In the genomic region with DNA sequence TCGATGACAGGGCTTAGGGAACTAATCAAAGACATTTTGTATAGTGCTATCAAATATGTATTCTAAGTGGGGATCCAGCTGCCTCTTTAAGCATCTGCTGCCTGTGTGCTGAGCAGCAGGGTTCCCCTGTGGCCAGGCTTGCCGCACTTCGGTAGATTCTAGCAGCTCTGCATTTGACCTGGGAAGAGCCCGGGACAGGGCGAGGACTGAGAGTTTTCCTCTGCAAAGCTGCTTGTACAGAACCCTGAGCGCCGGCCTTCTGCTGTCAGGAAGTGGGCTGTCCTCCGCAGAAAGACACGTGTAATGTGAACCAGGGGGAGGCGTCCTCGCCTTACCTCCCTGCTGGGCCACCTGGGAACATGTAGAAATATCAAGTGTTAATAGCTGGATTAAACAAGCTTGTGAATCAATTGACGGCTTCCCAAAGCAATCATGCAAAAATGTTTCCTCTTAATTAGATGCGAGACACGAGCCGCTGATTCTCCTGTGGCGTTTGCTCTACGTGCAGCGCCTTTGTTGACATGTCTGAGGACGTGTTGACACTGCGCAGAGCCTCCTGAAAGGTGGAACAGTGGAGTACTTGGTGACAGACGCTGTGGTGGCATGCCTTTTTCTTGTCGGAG, we compare ENCODE assay signal across 8 mouse cellular contexts.
DNase-seq lines count a peak whose midpoint lies in the region; ATAC-seq and TF ChIP-seq lines count a peak whose summit lies in the region.

No protein-coding gene starts in this region.

- peak; percentile 71; the same call in 1 of the 2 replicates for ATAC-seq in kidney, embryonic 14.5 days (ENCODE audit: low FRiP score, low TSS enrichment)
- ATAC-seq in forebrain, embryonic 15.5 days (replicated peaks), result peak; percentile 58
- peak; percentile 75 for ATAC-seq in intestine, embryonic 15.5 days
- ATAC-seq in midbrain, embryonic 15.5 days (replicated peaks), result peak; percentile 79
- no peak for ATAC-seq in megakaryocyte, adult 5-6 weeks (ENCODE audit: poor library complexity, severe bottlenecking)
- ATAC-seq in erythroblast, adult 5-6 weeks (replicated peaks; ENCODE audit: low FRiP score, poor library complexity, severe bottlenecking), result no peak

- peak overlapping the region; percentile 11; the same call in 1 of the 2 replicates for H3K4me2 ChIP-seq in kidney, embryonic 14.5 days (replicated peaks; ENCODE audit: low read depth, low read length)
- peak overlapping the region; percentile 20 for H3K4me2 ChIP-seq in forebrain, embryonic 15.5 days (replicated peaks)
- peak overlapping the region; percentile 42 for H3K4me2 ChIP-seq in intestine, embryonic 15.5 days (replicated peaks)
- peak overlapping the region; percentile 44 for H3K4me2 ChIP-seq in midbrain, embryonic 15.5 days

- peak overlapping the region; percentile 3; the same call in 1 of the 2 replicates for H3K27ac ChIP-seq in kidney, embryonic 14.5 days (ENCODE audit: low read depth, low read length)
- no peak overlapping the region for H3K27ac ChIP-seq in kidney, adult 2 months (ENCODE audit: insufficient read depth, low read depth, low read length)
- H3K27ac ChIP-seq in forebrain, embryonic 15.5 days (replicated peaks), result peak overlapping the region; percentile 66
- no peak overlapping the region for H3K27ac ChIP-seq in intestine, embryonic 15.5 days
- peak overlapping the region; percentile 31; the same call in 1 of the 2 replicates for H3K27ac ChIP-seq in midbrain, embryonic 15.5 days

- no peak overlapping the region for H3K4me3 ChIP-seq in kidney, embryonic 14.5 days (ENCODE audit: low read length)
- H3K4me3 ChIP-seq in kidney, adult 2 months (ENCODE audit: insufficient read depth, low read depth, low read length), result no peak overlapping the region
- H3K4me3 ChIP-seq in forebrain, embryonic 15.5 days, result no peak overlapping the region
- peak overlapping the region; percentile 16; the same call in 1 of the 2 replicates for H3K4me3 ChIP-seq in intestine, embryonic 15.5 days (replicated peaks)
- peak overlapping the region; percentile 18 for H3K4me3 ChIP-seq in midbrain, embryonic 15.5 days

- H3K4me1 ChIP-seq in kidney, embryonic 14.5 days (ENCODE audit: control insufficient read depth, insufficient read depth, low read length), result peaks cover 22% of the 10 kb centered on the region; the same call in 1 of the 2 replicates
- H3K4me1 ChIP-seq in kidney, adult 2 months (ENCODE audit: control insufficient read depth, insufficient read depth, low read length), result no peaks in the 10 kb centered on the region
- H3K4me1 ChIP-seq in forebrain, embryonic 15.5 days, result peaks cover 60% of the 10 kb centered on the region
- H3K4me1 ChIP-seq in intestine, embryonic 15.5 days (replicated peaks), result no peaks in the 10 kb centered on the region
- peaks cover 12% of the 10 kb centered on the region for H3K4me1 ChIP-seq in midbrain, embryonic 15.5 days

- H3K9me3 ChIP-seq in kidney, embryonic 14.5 days (ENCODE audit: control insufficient read depth, low read length), result no peaks in the 10 kb centered on the region
- no peaks in the 10 kb centered on the region for H3K9me3 ChIP-seq in forebrain, embryonic 15.5 days
- no peaks in the 10 kb centered on the region for H3K9me3 ChIP-seq in intestine, embryonic 15.5 days
- H3K9me3 ChIP-seq in midbrain, embryonic 15.5 days, result no peaks in the 10 kb centered on the region

- no peak for DNase-seq in kidney, adult 2 months
- no peak for DNase-seq in adrenal gland, adult (ENCODE audit: inconsistent age in 2 of 2, low spot score in 1 of 2)

- H3K36me3 ChIP-seq in kidney, embryonic 14.5 days (ENCODE audit: control insufficient read depth, insufficient read depth, low read length), result no peaks in the 10 kb centered on the region
- no peaks in the 10 kb centered on the region for H3K36me3 ChIP-seq in kidney, adult 2 months (ENCODE audit: control insufficient read depth, insufficient read depth, low read length)
- H3K36me3 ChIP-seq in forebrain, embryonic 15.5 days, result no peaks in the 10 kb centered on the region
- no peaks in the 10 kb centered on the region for H3K36me3 ChIP-seq in intestine, embryonic 15.5 days
- no peaks in the 10 kb centered on the region for H3K36me3 ChIP-seq in midbrain, embryonic 15.5 days (replicated peaks)

- no peak for TF ChIP-seq CTCF in kidney, adult 2 months (conservative IDR thresholded peaks at IDR 0.05; ENCODE audit: insufficient read depth, insufficient read length, low read depth, low read length)

- 31% methylated on average over 22 of the region's 22 CpGs for WGBS in kidney, embryonic 14.5 days
- 20% methylated on average over 22 of the region's 22 CpGs for whole genome bisulfite sequencing in kidney, adult 2 months
- WGBS in forebrain, embryonic 15.5 days, result 8% methylated on average over 22 of the region's 22 CpGs
- 17% methylated on average over 22 of the region's 22 CpGs for WGBS in intestine, embryonic 15.5 days
- 17% methylated on average over 22 of the region's 22 CpGs for WGBS in midbrain, embryonic 15.5 days

- H3K9ac ChIP-seq in kidney, embryonic 14.5 days (ENCODE audit: low read depth, low read length), result no peak overlapping the region
- no peak overlapping the region; the same call in 1 of the 2 replicates for H3K9ac ChIP-seq in forebrain, embryonic 15.5 days (replicated peaks)
- no peak overlapping the region for H3K9ac ChIP-seq in intestine, embryonic 15.5 days
- 0 out of 2 replicates have a peak overlapping the region, but pooled peaks have one; percentile 4 for H3K9ac ChIP-seq in midbrain, embryonic 15.5 days

- no peak for TF ChIP-seq POLR2A in kidney, adult 2 months (IDR thresholded peaks at IDR 0.05; ENCODE audit: low read depth, low read length)

- no peaks in the 10 kb centered on the region for H3K27me3 ChIP-seq in kidney, embryonic 14.5 days (ENCODE audit: control insufficient read depth, insufficient read depth, low read length)
- H3K27me3 ChIP-seq in kidney, adult 2 months (replicated peaks; ENCODE audit: control insufficient read depth, insufficient read depth, low read length), result no peaks in the 10 kb centered on the region
- H3K27me3 ChIP-seq in forebrain, embryonic 15.5 days, result no peaks in the 10 kb centered on the region
- no peaks in the 10 kb centered on the region for H3K27me3 ChIP-seq in intestine, embryonic 15.5 days (replicated peaks)
- no peaks in the 10 kb centered on the region for H3K27me3 ChIP-seq in midbrain, embryonic 15.5 days (replicated peaks)

Comparison
In these comparisons a context has a peak if more than half of its experiments do, and no peak if none do; other contexts are left out.
1. H3K27ac ChIP-seq: peak in kidney, embryonic 14.5 days (single experiment), forebrain, embryonic 15.5 days (single experiment) and midbrain, embryonic 15.5 days (single experiment); none in kidney, adult 2 months (single experiment) and intestine, embryonic 15.5 days (single experiment).
2. ATAC-seq: peak in kidney, embryonic 14.5 days (single experiment), forebrain, embryonic 15.5 days (single experiment), intestine, embryonic 15.5 days (single experiment) and midbrain, embryonic 15.5 days (single experiment); none in megakaryocyte, adult 5-6 weeks (single experiment) and erythroblast, adult 5-6 weeks (single experiment).
3. H3K4me3 ChIP-seq: peak in intestine, embryonic 15.5 days (single experiment) and midbrain, embryonic 15.5 days (single experiment); none in kidney, embryonic 14.5 days (single experiment), kidney, adult 2 months (single experiment) and forebrain, embryonic 15.5 days (single experiment).
4. Peak in every context shown above with its lines, with median percentiles within 50 percentile points of each other: H3K4me2 ChIP-seq.